Mouse (Mus musculus) neural tube, embryonic 15.5 days (tissue): ENCODE measurements around the gene Rap1gds1. TPM values are rescaled to one million over a fixed set of nuclear protein-coding genes. Genes with fewer than 3 reads are reported as not detected.

Experiments
- ATAC-seq: fragments of 200-750 bp; cut with Nextera tagmentation; 2 replicates; pipeline ENCODE4 v1.8.0; 2017; ENCODE audit warnings: mild to moderate bottlenecking, moderate TSS enrichment, moderate library complexity; ENCODE audit not compliant: low FRiP score
- H3K27ac ChIP-seq: fragments of 300-500 bp; sonication (generic); replicated peaks from 2 replicates; pipeline ENCODE4 v1.5.1; 2015; ENCODE audit warnings: mild to moderate bottlenecking, inconsistent platforms
- H3K27me3 ChIP-seq: fragments of 300-500 bp; sonication (generic); replicated peaks from 2 replicates; pipeline ENCODE4 v1.6.1; 2015; ENCODE audit warnings: inconsistent platforms
- H3K36me3 ChIP-seq: fragments of 300-500 bp; sonication (generic); 2 replicates; pipeline ENCODE4 v1.6.1; 2015; ENCODE audit warnings: inconsistent platforms
- H3K4me1 ChIP-seq: fragments of 300-500 bp; sonication (generic); 2 replicates; pipeline ENCODE4 v1.6.1; 2015; ENCODE audit warnings: inconsistent platforms
- H3K4me2 ChIP-seq: fragments of 300-500 bp; sonication (generic); 2 replicates; pipeline ENCODE4 v1.6.1; 2015; ENCODE audit warnings: inconsistent platforms, mild to moderate bottlenecking, moderate library complexity
- H3K4me3 ChIP-seq: fragments of 300-500 bp; sonication (generic); replicated peaks from 2 replicates; pipeline ENCODE4 v1.5.1; 2015; ENCODE audit warnings: mild to moderate bottlenecking, inconsistent platforms
- H3K9ac ChIP-seq: fragments of 300-500 bp; sonication (generic); replicated peaks from 2 replicates; pipeline ENCODE4 v1.6.1; 2015; ENCODE audit warnings: mild to moderate bottlenecking, inconsistent platforms
- H3K9me3 ChIP-seq: fragments of 300-500 bp; sonication (generic); replicated peaks from 2 replicates; pipeline ENCODE4 v1.6.1; 2016; ENCODE audit warnings: inconsistent platforms
- WGBS: fragments of 180-500 bp; shearing (Covaris S2); methylation state at CpG from one replicate; pipeline ENCODE4 v1.1.7; 2015; ENCODE audit warnings: mixed read lengths; 5-methylcytosine and 5-hydroxymethylcytosine counted together
- polyA plus RNA-seq: library from polyadenylated mRNA; unstranded; fragments of >200 nt; fragmentation: Nextera tagmentation; extraction: Ambion mirVana; gene quantifications from 2 replicates; pipeline ENCODE4 v1.2.1, GENCODE M21; 2015

Rap1gds1 gene
- polyA plus RNA-seq, 1 experiment from 2014 or later: 124 TPM

- WGBS: 95% methylated on average over 7 of the region's 7 CpGs
- Histone ChIP-seq H3K36me3 (peaks cover 4% of the 10 kb centered on the region; the same call in 1 of the 2 replicates), H3K4me3 (no peak overlapping the region), H3K4me1 (no peaks in the 10 kb centered on the region), H3K27me3 (no peaks in the 10 kb centered on the region), H3K4me2 (no peak overlapping the region), H3K9me3 (no peaks in the 10 kb centered on the region), H3K27ac (no peak overlapping the region), H3K9ac (no peak overlapping the region)
- no peak for ATAC-seq
Measured at GRCm38 (mm10) chr3:138989141-138989540, 85.9 kb downstream of the Rap1gds1 start.

- Histone ChIP-seq H3K4me3 (no peak overlapping the region), H3K4me1 (no peaks in the 10 kb centered on the region), H3K9me3 (no peaks in the 10 kb centered on the region), H3K27ac (no peak overlapping the region), H3K4me2 (no peak overlapping the region), H3K36me3 (peaks cover 4% of the 10 kb centered on the region; the same call in 1 of the 2 replicates), H3K27me3 (no peaks in the 10 kb centered on the region), H3K9ac (no peak overlapping the region)
- 96% methylated on average over 5 of the region's 5 CpGs for WGBS
- ATAC-seq: no peak
Measured at GRCm38 (mm10) chr3:138988004-138988403, 87.0 kb downstream of the Rap1gds1 start.

- H3K4me2 ChIP-seq: no peak overlapping the region
- 92% methylated on average over 6 of the region's 6 CpGs for WGBS
- no peaks in the 10 kb centered on the region for H3K4me1 ChIP-seq
- no peak for ATAC-seq
- no peak overlapping the region for H3K4me3 ChIP-seq
- H3K9ac ChIP-seq: no peak overlapping the region
- no peak overlapping the region for H3K27ac ChIP-seq
- H3K36me3 ChIP-seq: peaks cover 4% of the 10 kb centered on the region
- H3K9me3 ChIP-seq: no peaks in the 10 kb centered on the region
- no peaks in the 10 kb centered on the region for H3K27me3 ChIP-seq
Measured at GRCm38 (mm10) chr3:138982249-138982648, 92.8 kb downstream of the Rap1gds1 start.

- Histone ChIP-seq H3K27me3 (no peaks in the 10 kb centered on the region), H3K4me3 (no peak overlapping the region), H3K36me3 (peaks cover 8% of the 10 kb centered on the region; the same call in 1 of the 2 replicates), H3K4me1 (no peaks in the 10 kb centered on the region), H3K27ac (no peak overlapping the region), H3K9ac (no peak overlapping the region), H3K4me2 (no peak overlapping the region), H3K9me3 (no peaks in the 10 kb centered on the region)
- 98% methylated on average over 1 of the region's 1 CpGs for WGBS
- ATAC-seq: no peak
Measured at GRCm38 (mm10) chr3:138977413-138977812, 97.6 kb downstream of the Rap1gds1 start.

- H3K4me1 ChIP-seq: no peaks in the 10 kb centered on the region
- H3K4me3 ChIP-seq: no peak overlapping the region
- WGBS: 83% methylated on average over 9 of the region's 9 CpGs
- peaks cover 4% of the 10 kb centered on the region; the same call in 1 of the 2 replicates for H3K36me3 ChIP-seq
- H3K9ac ChIP-seq: no peak overlapping the region
- H3K27me3 ChIP-seq: no peaks in the 10 kb centered on the region
- H3K27ac ChIP-seq: no peak overlapping the region
- H3K9me3 ChIP-seq: no peaks in the 10 kb centered on the region
- no peak for ATAC-seq
- no peak overlapping the region for H3K4me2 ChIP-seq
Measured at GRCm38 (mm10) chr3:138967627-138968026, 107.4 kb downstream of the Rap1gds1 start.

GRCm38 (mm10) chr3:138958527-138958926, 116.5 kb downstream of the Rap1gds1 start:
- H3K4me2 ChIP-seq: no peak overlapping the region
- H3K4me3 ChIP-seq: no peak overlapping the region
- no peak overlapping the region for H3K9ac ChIP-seq
- H3K27me3 ChIP-seq: no peaks in the 10 kb centered on the region
- WGBS: 94% methylated on average over 8 of the region's 8 CpGs
- no peaks in the 10 kb centered on the region for H3K4me1 ChIP-seq
- peaks cover 34% of the 10 kb centered on the region for H3K36me3 ChIP-seq
- no peak overlapping the region for H3K27ac ChIP-seq
- no peak for ATAC-seq
- H3K9me3 ChIP-seq: no peaks in the 10 kb centered on the region

GRCm38 (mm10) chr3:138955220-138955619, 119.8 kb downstream of the Rap1gds1 start:
- no peaks in the 10 kb centered on the region for H3K9me3 ChIP-seq
- no peak overlapping the region for H3K9ac ChIP-seq
- no peak overlapping the region for H3K4me2 ChIP-seq
- WGBS: 88% methylated on average over 7 of the region's 7 CpGs
- no peak overlapping the region for H3K4me3 ChIP-seq
- no peaks in the 10 kb centered on the region for H3K27me3 ChIP-seq
- H3K27ac ChIP-seq: no peak overlapping the region
- ATAC-seq: no peak
- no peaks in the 10 kb centered on the region for H3K4me1 ChIP-seq
- H3K36me3 ChIP-seq: peaks cover 38% of the 10 kb centered on the region

GRCm38 (mm10) chr3:138949081-138949480, 125.9 kb downstream of the Rap1gds1 start:
- WGBS: 97% methylated on average over 9 of the region's 9 CpGs
- no peaks in the 10 kb centered on the region for H3K27me3 ChIP-seq
- H3K4me1 ChIP-seq: no peaks in the 10 kb centered on the region

GRCm38 (mm10) chr3:138945516-138945915, 129.5 kb downstream of the Rap1gds1 start:
- no peak overlapping the region for H3K9ac ChIP-seq
- no peak overlapping the region for H3K4me3 ChIP-seq
- 78% methylated on average over 3 of the region's 3 CpGs for WGBS
- no peak overlapping the region for H3K4me2 ChIP-seq
- no peaks in the 10 kb centered on the region for H3K4me1 ChIP-seq
- H3K9me3 ChIP-seq: no peaks in the 10 kb centered on the region
- H3K36me3 ChIP-seq: peaks cover 15% of the 10 kb centered on the region
- ATAC-seq: no peak
- H3K27me3 ChIP-seq: no peaks in the 10 kb centered on the region
- H3K27ac ChIP-seq: no peak overlapping the region

More at GRCm38 (mm10) chr3:138949081-138949480, 125.9 kb downstream of the Rap1gds1 start:
- no peak overlapping the region for H3K4me3 ChIP-seq
- no peak overlapping the region for H3K27ac ChIP-seq
- H3K36me3 ChIP-seq: peaks cover 23% of the 10 kb centered on the region
- no peak overlapping the region for H3K4me2 ChIP-seq
- ATAC-seq: no peak
- H3K9ac ChIP-seq: no peak overlapping the region
- no peaks in the 10 kb centered on the region for H3K9me3 ChIP-seq

- no peak for ATAC-seq
- 40% methylated on average over 9 of the region's 9 CpGs for WGBS
Measured at GRCm38 (mm10) chr3:138941604-138942003, 133.4 kb downstream of the Rap1gds1 start.

GRCm38 (mm10) chr3:138937241-138937640, 137.8 kb downstream of the Rap1gds1 start:
- Histone ChIP-seq H3K36me3 (peaks cover 44% of the 10 kb centered on the region), H3K4me1 (no peaks in the 10 kb centered on the region), H3K9ac (no peak overlapping the region), H3K4me3 (no peak overlapping the region), H3K4me2 (no peak overlapping the region), H3K27me3 (no peaks in the 10 kb centered on the region), H3K27ac (no peak overlapping the region), H3K9me3 (peaks cover 3% of the 10 kb centered on the region; the same call in 1 of the 2 replicates)
- no peak for ATAC-seq
- WGBS: 96% methylated on average over 10 of the region's 10 CpGs

More at GRCm38 (mm10) chr3:138941604-138942003, 133.4 kb downstream of the Rap1gds1 start:
- H3K9me3 ChIP-seq: no peaks in the 10 kb centered on the region
- no peak overlapping the region for H3K4me2 ChIP-seq
- H3K27me3 ChIP-seq: no peaks in the 10 kb centered on the region
- H3K27ac ChIP-seq: no peak overlapping the region
- peaks cover 41% of the 10 kb centered on the region for H3K36me3 ChIP-seq
- no peaks in the 10 kb centered on the region for H3K4me1 ChIP-seq
- H3K9ac ChIP-seq: no peak overlapping the region
- no peak overlapping the region for H3K4me3 ChIP-seq

GRCm38 (mm10) chr3:138936780-138937179, 138.2 kb downstream of the Rap1gds1 start:
- ATAC-seq: no peak
- H3K27ac ChIP-seq: no peak overlapping the region
- no peak overlapping the region for H3K4me3 ChIP-seq
- peaks cover 44% of the 10 kb centered on the region for H3K36me3 ChIP-seq
- WGBS: 95% methylated on average over 8 of the region's 8 CpGs
- H3K27me3 ChIP-seq: no peaks in the 10 kb centered on the region
- no peak overlapping the region for H3K9ac ChIP-seq
- peaks cover 3% of the 10 kb centered on the region; the same call in 1 of the 2 replicates for H3K9me3 ChIP-seq
- no peaks in the 10 kb centered on the region for H3K4me1 ChIP-seq
- no peak overlapping the region for H3K4me2 ChIP-seq
